Mouse (Mus musculus) mouse embryonic stem cell (cell line): ENCODE measurements around the gene Tspan15.

Experiments
- in situ Hi-C, 2 experiments: fragments of 300-500 bp; cut with MboI; formaldehyde crosslinking; loops; 1 replicate in 1 of 2; 3 replicates in 1 of 2; pipeline ENCODE4 v1.14.3; 2019 to 2020; ENCODE audit warnings: low sequenced_read_pairs in 2 of 2, low pct_unique_long_range_greater_than_20kb in 1 of 2, mixed read lengths in 1 of 2; ENCODE audit not compliant: unreplicated experiment in 1 of 2

Tspan15 gene

GRCm38 (mm10) chr10:62230708-62231394, at the start of gene Tspan15:
Gene Tspan15, minus strand, starts transcription at chr10:62231251.
- in situ Hi-C loops, result no loop called here

GRCm38 (mm10) chr10:62279671-62280070, 48.6 kb upstream of the Tspan15 start:
- in situ Hi-C loops, result loop anchor here in 1 of 2 experiments (10.0 kb wide), 1 partner anchor 105 kb away; no protein-coding TSS in a partner anchor

- in situ Hi-C loops, result loop anchor here in 1 of 2 experiments (10.0 kb wide), 1 partner anchor 106 kb away; no protein-coding TSS in a partner anchor
Measured at GRCm38 (mm10) chr10:62279066-62279465, 48.0 kb upstream of the Tspan15 start.

GRCm38 (mm10) chr10:62277499-62278293, 46.6 kb upstream of the Tspan15 start:
- in situ Hi-C loops, result loop anchor here in 1 of 2 experiments (10.0 kb wide), 1 partner anchor 107 kb away; no protein-coding TSS in a partner anchor

- in situ Hi-C loops, result loop anchor here in 1 of 2 experiments (10.0 kb wide), 1 partner anchor 110 kb away; no protein-coding TSS in a partner anchor
Measured at GRCm38 (mm10) chr10:62275235-62275634, 44.2 kb upstream of the Tspan15 start.

- in situ Hi-C loops, result no loop called here
Measured at GRCm38 (mm10) chr10:62269278-62269677, 38.2 kb upstream of the Tspan15 start.

- in situ Hi-C loops, result no loop called here
Measured at GRCm38 (mm10) chr10:62264299-62264698, 33.2 kb upstream of the Tspan15 start.

GRCm38 (mm10) chr10:62261115-62261886, 30.2 kb upstream of the Tspan15 start:
- in situ Hi-C loops, result no loop called here

- in situ Hi-C loops, result loop anchor here in 1 of 2 experiments (10.0 kb wide), 2 partner anchors 127 to 143 kb away; no protein-coding TSS in a partner anchor
Measured at GRCm38 (mm10) chr10:62258298-62258697, 27.2 kb upstream of the Tspan15 start.

GRCm38 (mm10) chr10:62252496-62253235, 21.6 kb upstream of the Tspan15 start:
- in situ Hi-C loops, result loop anchor here in 1 of 2 experiments (10.0 kb wide), 2 partner anchors 132 to 138 kb away; no protein-coding TSS in a partner anchor

- in situ Hi-C loops, result loop anchor here in 1 of 2 experiments (10.0 kb wide), 2 partner anchors 133 to 137 kb away; no protein-coding TSS in a partner anchor
Measured at GRCm38 (mm10) chr10:62252000-62252488, 21.0 kb upstream of the Tspan15 start, which contains the start of gene Tacr2. Gene Tacr2, plus strand, starts transcription at chr10:62252438.

GRCm38 (mm10) chr10:62247815-62248214, 16.8 kb upstream of the Tspan15 start:
- in situ Hi-C loops, result loop anchor here in 1 of 2 experiments (10.0 kb wide), 1 partner anchor 143 kb away; no protein-coding TSS in a partner anchor

GRCm38 (mm10) chr10:62247156-62247555, 16.1 kb upstream of the Tspan15 start:
- in situ Hi-C loops, result loop anchor here in 1 of 2 experiments (10.0 kb wide), 1 partner anchor 142 kb away; no protein-coding TSS in a partner anchor

- in situ Hi-C loops, result loop anchor here (5.0 to 10.0 kb wide), 2 partner anchors 57 to 139 kb away; no protein-coding TSS in a partner anchor
Measured at GRCm38 (mm10) chr10:62244067-62244466, 13.0 kb upstream of the Tspan15 start.

GRCm38 (mm10) chr10:62242896-62243295, 11.8 kb upstream of the Tspan15 start:
- in situ Hi-C loops, result loop anchor here (5.0 to 10.0 kb wide), 2 partner anchors 56 to 138 kb away; no protein-coding TSS in a partner anchor

- in situ Hi-C loops, result loop anchor here (5.0 to 10.0 kb wide), 2 partner anchors 55 to 138 kb away; no protein-coding TSS in a partner anchor
Measured at GRCm38 (mm10) chr10:62242358-62242757, 11.3 kb upstream of the Tspan15 start.

GRCm38 (mm10) chr10:62239270-62239669, 8.2 kb upstream of the Tspan15 start:
- in situ Hi-C loops, result no loop called here
